Mouse (Mus musculus) CH12.LX (cell line): ENCODE results near the gene Hmgcr. TPM values are rescaled to one million over a fixed set of nuclear protein-coding genes. Genes with fewer than 3 reads are reported as not detected.

Experiments used
- DNase-seq: peaks from one replicate; pipeline ENCODE4 v3.0.0-alpha.2; 2013; ENCODE audit errors: extremely low read depth
- H3K27ac ChIP-seq: 2 replicates; pipeline ENCODE4 v1.5.1; 2012; ENCODE audit warnings: low read depth, mild to moderate bottlenecking, control low read depth, moderate library complexity; ENCODE audit not compliant: insufficient read depth
- H3K27me3 ChIP-seq: replicated peaks from 2 replicates; pipeline ENCODE3; 2012; ENCODE audit warnings: inconsistent platforms
- H3K36me3 ChIP-seq, 2 experiments: replicated peaks in 1 of 2; 2 replicates each; pipeline versions ENCODE3 to v1.6.1; 2012; ENCODE audit warnings: inconsistent platforms in 1 of 2, low read length in 1 of 2, mild to moderate bottlenecking in 1 of 2, mixed read lengths in 1 of 2, moderate library complexity in 1 of 2; ENCODE audit not compliant: control insufficient read depth in 1 of 2, insufficient read depth in 1 of 2
- H3K4me1 ChIP-seq, 2 experiments: 2 replicates each; pipeline ENCODE4 v1.6.1; 2012; ENCODE audit warnings: inconsistent platforms in 1 of 2, moderate library complexity in 1 of 2; ENCODE audit not compliant: insufficient read depth in 2 of 2, control insufficient read depth in 1 of 2
- H3K4me2 ChIP-seq: 2 replicates; pipeline ENCODE4 v1.6.1; 2012; ENCODE audit warnings: low read depth, mild to moderate bottlenecking, control low read depth; ENCODE audit not compliant: poor library complexity, insufficient read depth, severe bottlenecking
- H3K4me3 ChIP-seq, 3 experiments: fragments of 150-350 bp in 1 of 3; sonication (generic) in 1 of 3; replicated peaks in 1 of 3; 2 replicates each; pipeline versions ENCODE3 to v1.5.1; 2011 to 2012; ENCODE audit warnings: low read depth in 2 of 3, low read length in 2 of 3, mild to moderate bottlenecking in 2 of 3, moderate library complexity in 2 of 3, control low read depth in 1 of 3, improper control_type of control experiment in 1 of 3, inconsistent platforms in 1 of 3, mixed read lengths in 1 of 3; ENCODE audit not compliant: poor library complexity in 1 of 3
- H3K79me2 ChIP-seq: replicated peaks from 2 replicates; pipeline ENCODE4 v1.6.1; 2012; ENCODE audit warnings: mild to moderate bottlenecking, moderate library complexity; ENCODE audit not compliant: control insufficient read depth, poor library complexity, insufficient read depth, severe bottlenecking; ENCODE audit errors: extremely low read depth
- H3K9ac ChIP-seq: 2 replicates; pipeline ENCODE4 v1.6.1; 2012; ENCODE audit warnings: low read depth, mild to moderate bottlenecking, control low read depth, moderate library complexity; ENCODE audit not compliant: insufficient read depth
- H3K9me3 ChIP-seq: replicated peaks from 2 replicates; pipeline ENCODE3; 2012; ENCODE audit warnings: low read length, inconsistent platforms, mixed read lengths
- BHLHE40 ChIP-seq: IDR thresholded peaks from 2 replicates; pipeline ENCODE4 v1.6.1; 2011; ENCODE audit warnings: mild to moderate bottlenecking, low read depth, low read length, improper control_type of control experiment
- CHD1 ChIP-seq: IDR thresholded peaks from 2 replicates; pipeline ENCODE4 v1.6.1; 2012; ENCODE audit warnings: low read depth, low read length, improper control_type of control experiment, inconsistent platforms
- CHD2 ChIP-seq: IDR thresholded peaks from 2 replicates; pipeline ENCODE4 v1.6.1; 2011; ENCODE audit warnings: low read length, improper control_type of control experiment
- E2F4 ChIP-seq: IDR thresholded peaks from 2 replicates; pipeline ENCODE4 v1.6.1; 2011; ENCODE audit warnings: low read depth, low read length, improper control_type of control experiment; ENCODE audit not compliant: insufficient replicate concordance
- ELF1 ChIP-seq: IDR thresholded peaks from 2 replicates; pipeline ENCODE4 v1.6.1; 2014; ENCODE audit warnings: low read depth, mild to moderate bottlenecking, inconsistent platforms, low read length, improper control_type of control experiment
- EP300 ChIP-seq: IDR thresholded peaks from 2 replicates; pipeline ENCODE4 v1.6.1; 2011; ENCODE audit warnings: low read length, improper control_type of control experiment
- ETS1 ChIP-seq: conservative IDR thresholded peaks from 2 replicates; pipeline ENCODE4 v1.6.1; 2012; ENCODE audit warnings: low read depth, mild to moderate bottlenecking, inconsistent platforms, low read length, improper control_type of control experiment, moderate library complexity
- GABPA ChIP-seq: IDR thresholded peaks from 2 replicates; pipeline ENCODE4 v1.6.1; 2012; ENCODE audit warnings: low read depth, low read length, improper control_type of control experiment, inconsistent platforms; ENCODE audit not compliant: insufficient replicate concordance
- HCFC1 ChIP-seq: IDR thresholded peaks from 2 replicates; pipeline ENCODE4 v1.6.1; 2012; ENCODE audit warnings: low read depth, mild to moderate bottlenecking, inconsistent platforms, low read length, improper control_type of control experiment
- JUN ChIP-seq: IDR thresholded peaks from 2 replicates; pipeline ENCODE4 v1.6.1; 2011; ENCODE audit warnings: low read depth, mild to moderate bottlenecking, low read length, improper control_type of control experiment, moderate library complexity; ENCODE audit not compliant: insufficient read depth
- JUND ChIP-seq: conservative IDR thresholded peaks from 2 replicates; pipeline ENCODE4 v1.6.1; 2011; ENCODE audit warnings: low read depth, low read length, improper control_type of control experiment
- KAT2A ChIP-seq: IDR thresholded peaks from 2 replicates; pipeline ENCODE4 v1.6.1; 2012; ENCODE audit warnings: low read length, improper control_type of control experiment, inconsistent platforms; ENCODE audit not compliant: insufficient replicate concordance
- MAFK ChIP-seq: IDR thresholded peaks from 2 replicates; pipeline ENCODE4 v1.6.1; 2011; ENCODE audit warnings: low read length, improper control_type of control experiment; ENCODE audit not compliant: insufficient replicate concordance
- MAX ChIP-seq: IDR thresholded peaks from 2 replicates; pipeline ENCODE4 v1.6.1; 2011; ENCODE audit warnings: low read length, improper control_type of control experiment
- MEF2A ChIP-seq: IDR thresholded peaks from 2 replicates; pipeline ENCODE4 v1.6.1; 2014; ENCODE audit warnings: low read depth, mild to moderate bottlenecking, inconsistent platforms, low read length, improper control_type of control experiment, borderline replicate concordance
- MXI1 ChIP-seq: IDR thresholded peaks from 2 replicates; pipeline ENCODE4 v1.6.1; 2011; ENCODE audit warnings: mild to moderate bottlenecking, low read depth, low read length, improper control_type of control experiment
- NELFE ChIP-seq: IDR thresholded peaks from 2 replicates; pipeline ENCODE4 v1.6.1; 2011; ENCODE audit warnings: low read depth, low read length, improper control_type of control experiment
- NRF1 ChIP-seq: IDR thresholded peaks from 2 replicates; pipeline ENCODE4 v1.6.1; 2014; ENCODE audit warnings: low read depth, mild to moderate bottlenecking, inconsistent platforms, low read length, improper control_type of control experiment, moderate library complexity
- PAX5 ChIP-seq: IDR thresholded peaks from 2 replicates; pipeline ENCODE4 v1.6.1; 2012; ENCODE audit warnings: low read length, inconsistent platforms, mixed read lengths
- POLR2A ChIP-seq: IDR thresholded peaks from 2 replicates; pipeline ENCODE4 v1.6.1; 2011; ENCODE audit warnings: low read depth, mild to moderate bottlenecking, improper control_type of control experiment, low read length
- POLR2AphosphoS2 ChIP-seq: IDR thresholded peaks from 2 replicates; pipeline ENCODE4 v1.6.1; 2011; ENCODE audit warnings: low read depth, low read length, improper control_type of control experiment
- RAD21 ChIP-seq: IDR thresholded peaks from 2 replicates; pipeline ENCODE4 v1.6.1; 2011; ENCODE audit warnings: low read depth, mild to moderate bottlenecking, low read length, improper control_type of control experiment, moderate library complexity
- RCOR1 ChIP-seq: conservative IDR thresholded peaks from 2 replicates; pipeline ENCODE4 v1.6.1; 2012; ENCODE audit warnings: low read depth, mild to moderate bottlenecking, inconsistent platforms, low read length, improper control_type of control experiment
- SIN3A ChIP-seq: IDR thresholded peaks from 2 replicates; pipeline ENCODE4 v1.6.1; 2012; ENCODE audit warnings: low read length, improper control_type of control experiment, inconsistent platforms
- TBP ChIP-seq: conservative IDR thresholded peaks from 2 replicates; pipeline ENCODE4 v1.6.1; 2011; ENCODE audit warnings: low read depth, low read length, improper control_type of control experiment
- TCF12 ChIP-seq: IDR thresholded peaks from 2 replicates; pipeline ENCODE4 v1.6.1; 2014; ENCODE audit warnings: low read depth, mild to moderate bottlenecking, inconsistent platforms, low read length, improper control_type of control experiment
- UBTF ChIP-seq: IDR thresholded peaks from 2 replicates; pipeline ENCODE4 v1.6.1; 2012; ENCODE audit warnings: low read depth, mild to moderate bottlenecking, inconsistent platforms, low read length, improper control_type of control experiment, moderate library complexity
- USF1 ChIP-seq: IDR thresholded peaks from 2 replicates; pipeline ENCODE4 v1.6.1; 2014; ENCODE audit warnings: low read depth, mild to moderate bottlenecking, inconsistent platforms, low read length, improper control_type of control experiment
- USF2 ChIP-seq: conservative IDR thresholded peaks from 2 replicates; pipeline ENCODE4 v1.6.1; 2011; ENCODE audit warnings: low read depth, low read length, improper control_type of control experiment
- ZKSCAN1 ChIP-seq: IDR thresholded peaks from 2 replicates; pipeline ENCODE4 v1.6.1; 2012; ENCODE audit warnings: low read depth, inconsistent platforms, low read length, improper control_type of control experiment, borderline replicate concordance
- ZMIZ1 ChIP-seq: IDR thresholded peaks from 2 replicates; pipeline ENCODE4 v1.6.1; 2012; ENCODE audit warnings: low read depth, mild to moderate bottlenecking, inconsistent platforms, low read length, improper control_type of control experiment
- ZNF384 ChIP-seq: IDR thresholded peaks from 2 replicates; pipeline ENCODE4 v1.6.1; 2012; ENCODE audit warnings: low read depth, low read length, improper control_type of control experiment, inconsistent platforms
- dilution Hi-C: fragments of 300-500 bp; cut with MboI; formaldehyde crosslinking; loops from 2 replicates; pipeline ENCODE4 v1.14.3; 2020; ENCODE audit warnings: low sequenced_read_pairs; ENCODE audit not compliant: extremely low pct_unique_long_range_greater_than_20kb, extremely low pct_ligation_motif_present
- in situ Hi-C: fragments of 300-500 bp; cut with MboI; formaldehyde crosslinking; loops from 3 replicates; pipeline ENCODE4 v1.14.3; 2019; ENCODE audit warnings: low sequenced_read_pairs, low pct_ligation_motif_present, low pct_unique_long_range_greater_than_20kb, mixed read lengths
- polyA plus RNA-seq: library from polyadenylated mRNA; unstranded; fragments of >175 nt; gene quantifications from 2 replicates; pipeline ENCODE4 v1.2.1, GENCODE M21; 2012; ENCODE audit warnings: low read depth; ENCODE audit not compliant: insufficient read length
- total RNA-seq, 2 experiments: library from RNA; depleted of rRNA; stranded (reverse); fragments of 300-350 nt in 1 of 2; fragments of >200 nt in 1 of 2; gene quantifications; 2 replicates each; pipeline ENCODE4 v1.2.3; 2012 to 2014

Gene Hmgcr
- total and polyA plus RNA-seq, 3 experiments: 71.6 to 118 (median 97.5) TPM

GRCm38 (mm10) chr13:96670019-96670405, 724 bp downstream of the Hmgcr start:
- TF ChIP-seq NRF1 (no peak), ZNF384 (no peak), ZMIZ1 (no peak)
- Histone ChIP-seq H3K4me2 (peak overlapping the region; percentile 94), H3K79me2 (peaks cover 51% of the 10 kb centered on the region), H3K27ac (no peak overlapping the region), H3K9me3 (no peaks in the 10 kb centered on the region), H3K4me3 (peak overlapping the region; percentile 79 to 98 (median 95)), H3K27me3 (no peaks in the 10 kb centered on the region), H3K36me3 (peaks cover 10 to 22% of the 10 kb centered on the region in 2 experiments), H3K9ac (peak overlapping the region; percentile 80), H3K4me1 (peaks cover 23 to 43% of the 10 kb centered on the region in 2 experiments)
- no peak for DNase-seq
- dilution Hi-C loops: no loop called here
- in situ Hi-C loops: no loop called here

- Histone ChIP-seq H3K36me3 (peaks cover 51 to 70% of the 10 kb centered on the region in 2 experiments), H3K4me1 (peaks cover 20 to 51% of the 10 kb centered on the region in 2 experiments), H3K9me3 (no peaks in the 10 kb centered on the region), H3K4me3 (peak overlapping the region in 1 of 3 experiments; percentile 15), H3K4me2 (peak overlapping the region; percentile 30), H3K27me3 (no peaks in the 10 kb centered on the region), H3K9ac (no peak overlapping the region), H3K79me2 (peaks cover 47% of the 10 kb centered on the region), H3K27ac (peak overlapping the region; percentile 88)
- in situ Hi-C loops (no loop called here), dilution Hi-C loops (no loop called here)
- peak; percentile 89 for DNase-seq
- TF ChIP-seq MAFK: peak; percentile 84
- 0 out of 2 replicates have a peak, but pooled peaks have one; percentile 22 for TF ChIP-seq E2F4
- TF ChIP-seq MEF2A: peak; percentile 91
- peak; percentile 65 for TF ChIP-seq MAX
- TF ChIP-seq CHD2: peak; percentile 89
- TF ChIP-seq ETS1: peak; percentile 91
- TF ChIP-seq TCF12: peak; percentile 86
- no peak; the same call in 1 of the 2 replicates for TF ChIP-seq POLR2A
- peak; percentile 100 for TF ChIP-seq RCOR1
- TF ChIP-seq NELFE: no peak
- no peak for TF ChIP-seq USF1
- TF ChIP-seq EP300: peak; percentile 100
- no peak for TF ChIP-seq TBP
- TF ChIP-seq CHD1: peak; percentile 92
- peak; percentile 24; the same call in 1 of the 2 replicates for TF ChIP-seq HCFC1
- peak; percentile 78 for TF ChIP-seq MXI1
- TF ChIP-seq ELF1: peak; percentile 82
- peak; percentile 97 for TF ChIP-seq JUN
- no peak for TF ChIP-seq UBTF
- no peak for TF ChIP-seq GABPA
- no peak for TF ChIP-seq ZMIZ1
- TF ChIP-seq ZNF384: 0 out of 2 replicates have a peak, but pooled peaks have one; percentile 28
- 0 out of 2 replicates have a peak, but pooled peaks have one; percentile 35 for TF ChIP-seq KAT2A
- peak; percentile 4 for TF ChIP-seq RAD21
- TF ChIP-seq PAX5: no peak
- TF ChIP-seq POLR2AphosphoS2: no peak
- 0 out of 2 replicates have a peak, but pooled peaks have one; percentile 15 for TF ChIP-seq NRF1
- peak; percentile 99 for TF ChIP-seq JUND
- no peak for TF ChIP-seq USF2
- peak; percentile 93 for TF ChIP-seq SIN3A
- TF ChIP-seq ZKSCAN1: no peak
- peak; percentile 95 for TF ChIP-seq BHLHE40
These were observed 6.2 kb downstream of the Hmgcr start for GRCm38 (mm10) chr13:96664419-96664974.
